Mouse (Mus musculus) monocyte, adult 5-6 weeks (primary cell): ENCODE results near the gene Jmjd6. TPM values are rescaled to one million over a fixed set of nuclear protein-coding genes. Genes with fewer than 3 reads are reported as not detected.
A peak's percentile ranks its signal among the peaks of the same experiment; 100 is the strongest.
"Not testable (repeated sequence)": the region's sequence is repeated elsewhere in the genome, so short reads cannot be mapped to it uniquely, and the experiment has no call there.

Source experiments
- ATAC-seq: fragments of 153-309, 156-312 bp; replicated peaks from 2 replicates; pipeline ENCODE4 v1.8.0; 2017; ENCODE audit warnings: mild to moderate bottlenecking; ENCODE audit not compliant: low TSS enrichment, insufficient number of reproducible peaks, severe bottlenecking, poor library complexity, low FRiP score
- total RNA-seq: library from RNA; stranded (forward); fragments of 200-1000, 200-491, 200-594 nt; gene quantifications from 3 replicates; pipeline ENCODE4 v1.2.3, GENCODE M21; 2017

The Jmjd6 gene
- total RNA-seq, 1 experiment from 2014 or later, result 81.6 TPM

DNA sequence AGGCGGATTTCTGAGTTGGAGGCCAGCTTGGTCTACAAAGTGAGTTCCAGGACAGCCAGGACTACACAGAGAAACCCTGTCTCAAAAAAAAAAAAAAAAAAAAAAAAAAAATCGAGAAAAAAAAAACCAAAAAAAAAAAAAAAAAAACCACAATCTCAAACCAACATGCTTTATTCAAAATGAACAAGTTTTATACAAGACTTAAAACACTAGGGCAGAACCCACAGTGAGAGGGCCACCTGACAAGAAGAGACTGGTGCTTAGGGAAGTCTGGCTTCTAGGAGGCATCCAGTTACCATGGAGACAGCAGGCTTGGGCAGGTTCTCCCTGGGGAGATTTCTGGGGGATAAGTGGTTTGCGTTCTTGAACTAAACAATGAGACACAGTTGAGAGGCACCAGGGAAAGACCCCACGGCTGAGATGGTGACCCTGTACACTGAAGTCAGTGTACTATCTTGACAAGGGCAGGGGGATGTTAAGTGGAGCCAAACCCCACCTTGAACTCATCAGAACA lies 11.0 kb downstream of the Jmjd6 start:
- ATAC-seq, result no peak

DNA sequence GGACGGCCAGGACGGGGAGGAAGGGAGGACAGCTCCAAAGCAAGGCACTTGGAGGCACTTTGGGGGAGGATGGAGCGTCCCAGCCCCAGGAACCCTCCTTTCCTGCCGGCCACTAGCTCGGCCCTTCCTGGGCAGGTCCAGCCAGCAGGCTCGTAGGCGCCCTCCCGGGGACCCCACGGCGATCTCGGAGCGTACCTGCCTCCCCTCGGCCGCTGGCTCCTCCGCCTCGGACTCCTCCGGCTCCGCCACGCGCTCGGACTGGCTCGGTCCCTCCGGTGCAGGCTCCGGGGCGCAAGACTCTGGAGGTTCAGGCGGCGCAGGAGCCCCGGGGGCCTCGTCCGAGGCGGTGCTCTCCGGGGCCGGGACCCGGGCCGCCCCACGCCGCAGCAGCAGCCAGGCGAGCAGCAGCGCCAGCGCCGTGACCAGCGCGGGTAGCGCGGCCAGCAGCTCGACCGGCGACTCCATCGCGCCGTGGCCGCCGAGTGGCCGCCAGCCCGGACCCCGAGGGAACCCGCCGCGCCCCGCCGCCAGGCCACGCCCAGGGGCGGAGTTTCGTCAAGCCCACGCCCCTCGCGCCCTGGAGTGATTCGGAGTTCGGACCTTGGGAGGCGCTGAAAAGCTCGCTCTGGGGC lies 15.6 kb downstream of the Jmjd6 start, which contains the start of gene Mxra7:
Gene Mxra7 (minus strand): TSS at position 513 of the 632 bp plus-strand sequence.
- 0 out of 2 replicates have a peak, but pooled peaks have one; percentile 41 for ATAC-seq

DNA sequence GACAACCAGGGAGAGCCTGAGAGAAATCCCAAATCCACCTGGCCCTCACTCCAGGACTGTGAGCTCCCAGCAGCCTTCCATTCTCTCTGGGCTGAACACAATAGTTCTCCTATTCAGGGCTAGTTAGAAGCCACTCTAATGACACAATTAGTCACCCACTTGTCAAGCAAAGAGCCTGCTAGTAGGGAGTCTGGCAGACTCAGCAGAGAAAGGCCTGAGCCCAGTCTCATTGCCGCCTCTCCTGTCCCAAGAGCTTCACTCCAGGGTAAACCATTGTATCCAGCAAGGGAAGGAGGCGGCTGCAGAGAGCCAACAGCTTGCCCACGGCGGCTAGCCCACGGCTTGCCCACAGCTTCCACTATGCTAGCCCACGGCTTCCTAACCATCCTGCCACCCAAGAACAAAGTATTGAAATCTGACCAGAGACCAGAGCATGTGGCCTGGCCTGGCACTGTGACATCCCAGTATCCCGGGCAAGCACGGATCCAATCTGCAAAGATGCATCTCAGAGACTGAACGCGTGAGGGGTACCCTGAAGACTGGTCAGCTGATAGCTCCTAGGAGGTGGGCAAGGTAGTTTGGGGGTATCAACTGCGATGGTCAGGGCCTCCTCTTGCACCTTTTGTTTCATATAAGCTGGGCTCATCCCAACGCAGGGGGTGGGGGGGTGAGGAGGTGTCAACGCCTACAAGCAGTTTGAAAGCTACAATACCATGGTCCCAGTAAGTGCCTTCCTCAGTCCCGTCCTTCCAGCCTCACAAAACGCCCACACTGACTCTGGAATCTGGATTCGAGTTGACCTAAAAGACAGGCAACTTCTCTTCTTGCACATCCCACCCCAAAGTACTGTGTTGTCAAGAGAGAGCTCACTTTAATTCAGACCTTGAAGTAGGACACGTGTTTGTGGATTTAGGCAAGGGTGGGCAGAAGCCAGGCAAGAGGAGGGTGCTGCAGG lies 16.4 kb downstream of the Jmjd6 start:
- ATAC-seq, result no peak

DNA sequence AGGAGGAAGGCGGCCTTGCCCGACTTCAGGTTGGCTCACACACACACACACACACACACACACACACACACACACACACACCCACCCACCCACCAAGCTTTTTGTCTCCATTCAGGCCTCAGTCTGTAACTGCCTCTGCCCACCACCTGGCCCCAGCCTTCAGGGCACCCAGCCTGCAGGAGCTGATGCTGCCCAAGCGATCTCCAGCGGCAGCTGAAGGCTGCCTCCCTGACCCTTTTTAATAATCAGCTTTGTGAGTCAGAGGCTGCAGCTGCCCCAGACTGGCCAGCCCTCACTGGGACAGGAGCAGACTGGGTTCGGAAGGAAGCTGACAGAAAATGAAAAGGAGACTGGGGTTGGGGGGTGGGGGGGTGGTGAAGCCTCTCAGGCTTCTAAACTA lies 18.0 kb downstream of the Jmjd6 start:
- no peak for ATAC-seq

DNA sequence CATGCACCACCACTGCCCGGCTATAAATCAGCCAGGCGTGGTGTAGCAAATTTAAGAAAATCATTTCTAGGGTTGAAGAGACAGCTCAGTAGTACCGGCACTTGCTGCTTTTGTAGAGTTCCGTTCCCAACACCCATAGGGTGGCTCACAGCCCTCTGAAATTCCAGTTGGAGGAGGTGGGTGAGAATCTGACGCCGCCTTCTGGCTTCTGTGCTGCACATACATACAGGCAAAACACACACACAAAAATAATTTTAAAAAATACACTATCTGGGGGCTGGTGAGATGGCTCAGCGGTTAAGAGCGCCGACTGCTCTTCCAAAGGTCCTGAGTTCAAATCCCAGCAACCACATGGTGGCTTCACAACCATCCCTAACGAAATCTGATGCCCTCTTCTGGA lies 19.4 kb downstream of the Jmjd6 start:
- ATAC-seq, result not testable (repeated sequence)

DNA sequence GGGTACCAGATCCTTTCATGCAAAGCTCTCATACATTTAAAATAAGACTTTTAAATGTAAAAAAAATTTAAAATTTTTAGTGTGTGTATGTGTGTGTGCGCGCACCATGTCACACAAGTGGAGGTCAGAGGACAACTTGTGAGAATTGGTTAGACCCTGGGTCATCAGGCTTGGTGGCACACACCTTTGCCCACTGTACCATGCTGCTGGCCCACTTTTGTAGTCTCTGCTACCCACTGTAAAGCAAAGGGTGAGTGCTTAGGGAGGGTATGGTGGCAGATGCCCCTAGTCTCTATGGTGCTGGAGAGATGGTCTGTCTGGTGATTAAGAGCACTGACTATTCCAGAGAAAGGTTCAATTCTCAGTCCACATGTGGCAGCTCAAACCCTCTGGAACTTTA lies 20.0 kb downstream of the Jmjd6 start:
- ATAC-seq, result no peak

DNA sequence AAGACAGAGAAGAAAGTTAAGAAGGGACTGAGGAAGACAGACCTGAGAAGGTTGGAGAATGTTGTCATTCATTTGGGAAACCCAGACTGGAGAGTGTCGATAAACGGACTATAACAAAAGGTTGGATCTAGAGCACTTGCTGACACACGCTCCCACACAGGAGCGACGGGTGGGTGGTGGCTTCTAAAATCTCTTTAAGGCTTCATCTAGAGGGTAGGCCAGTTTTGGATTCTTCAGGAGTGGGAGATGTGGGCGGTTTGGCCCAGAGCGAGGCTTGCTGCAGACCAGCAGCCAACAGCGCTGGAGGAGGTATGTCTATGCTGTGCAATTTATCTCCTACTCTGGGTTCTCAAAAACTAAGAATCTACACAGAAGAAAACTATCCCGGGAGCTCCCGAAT lies 20.6 kb downstream of the Jmjd6 start:
- ATAC-seq, result no peak

DNA sequence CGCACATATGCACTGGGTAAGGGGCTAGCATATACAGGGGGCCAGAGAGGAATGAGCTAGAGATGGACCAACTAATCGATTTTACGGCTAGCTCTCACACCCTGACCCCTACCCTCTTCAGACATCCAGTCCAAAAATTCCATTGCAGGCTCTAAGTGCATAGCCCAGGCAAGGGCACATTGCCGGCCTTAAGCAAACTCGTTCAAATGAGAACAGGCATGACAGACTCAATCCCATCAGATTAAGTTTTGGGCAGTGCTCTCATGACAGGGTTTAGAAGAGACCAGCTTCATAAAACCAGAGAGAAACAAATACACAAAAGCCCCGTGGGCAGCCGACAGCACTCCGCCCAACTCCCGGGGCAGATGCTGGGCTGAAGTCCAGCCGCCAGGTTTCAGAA lies 21.0 kb downstream of the Jmjd6 start:
- no peak for ATAC-seq

DNA sequence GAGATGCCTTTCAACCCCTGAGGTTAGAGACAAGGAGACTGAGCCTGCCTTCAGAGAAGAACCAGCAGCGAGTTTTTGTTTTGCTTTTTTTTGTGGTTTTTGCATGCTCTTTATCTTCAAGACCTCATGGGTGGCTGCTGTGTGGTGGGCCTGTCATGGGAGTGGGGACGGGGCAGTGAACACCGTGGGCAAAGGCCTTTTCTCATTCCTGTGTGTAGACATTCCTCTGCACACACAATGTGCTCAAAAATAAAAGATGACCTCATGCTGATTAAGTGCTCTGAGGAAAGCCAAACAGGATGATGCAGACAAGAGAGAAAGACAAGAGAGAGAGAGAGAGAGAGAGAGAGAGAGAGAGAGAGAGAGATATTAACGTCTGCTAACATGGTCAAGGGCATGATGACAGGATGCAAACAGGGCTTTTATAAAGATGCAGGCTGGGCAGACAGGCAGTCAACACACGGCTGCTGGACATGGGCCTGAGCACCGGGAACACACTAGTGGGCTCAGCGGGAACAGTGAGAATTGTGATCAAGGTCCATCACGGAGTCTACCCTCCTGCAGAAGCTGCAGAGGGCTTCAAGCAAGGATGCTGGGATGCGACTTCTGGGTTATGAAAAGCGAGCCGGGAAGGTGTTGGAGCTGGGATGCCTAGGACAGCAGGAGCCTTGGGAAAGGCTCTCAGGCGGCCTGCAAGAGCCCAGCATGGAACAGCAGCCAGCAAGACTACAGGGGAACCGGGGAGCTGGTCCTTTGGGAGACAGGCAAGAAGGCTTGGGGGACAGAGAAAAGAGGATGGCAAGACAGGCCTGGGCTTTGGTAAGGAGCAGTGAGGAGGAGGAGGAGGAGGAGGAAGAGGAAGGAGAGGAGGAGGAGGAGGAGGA lies 21.9 kb downstream of the Jmjd6 start:
- no peak for ATAC-seq

DNA sequence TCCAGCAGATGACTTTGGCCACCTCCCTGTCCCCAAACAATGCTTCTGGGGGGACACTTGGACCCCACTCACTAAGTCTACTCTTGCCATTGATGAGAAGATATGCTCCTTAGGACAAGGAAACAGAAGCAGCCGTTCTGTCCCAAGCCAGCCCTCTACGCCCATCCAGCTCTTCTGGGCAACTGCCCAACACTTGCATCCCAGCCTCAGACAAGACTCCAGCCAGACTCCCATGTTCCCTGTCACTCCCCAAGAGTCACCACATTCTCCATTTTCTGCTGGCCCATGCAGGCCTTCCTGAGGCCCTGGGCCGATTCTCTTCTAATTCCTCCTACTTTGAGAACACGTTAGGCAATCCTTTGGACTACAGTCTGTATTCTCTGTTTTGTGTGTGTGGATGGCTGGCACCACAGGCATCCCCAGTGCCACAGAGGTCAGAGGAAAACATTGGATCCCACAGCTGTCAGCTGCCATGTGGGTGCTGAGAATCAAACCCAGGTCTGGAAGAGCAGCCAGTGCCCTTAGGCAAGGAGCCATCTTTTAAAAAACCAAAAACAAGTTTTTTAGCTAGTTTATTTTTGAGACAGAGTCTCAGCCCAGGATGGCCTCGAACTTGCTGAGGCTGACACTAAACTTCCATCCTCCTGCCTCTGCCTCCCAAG lies 23.2 kb downstream of the Jmjd6 start:
- no peak for ATAC-seq

DNA sequence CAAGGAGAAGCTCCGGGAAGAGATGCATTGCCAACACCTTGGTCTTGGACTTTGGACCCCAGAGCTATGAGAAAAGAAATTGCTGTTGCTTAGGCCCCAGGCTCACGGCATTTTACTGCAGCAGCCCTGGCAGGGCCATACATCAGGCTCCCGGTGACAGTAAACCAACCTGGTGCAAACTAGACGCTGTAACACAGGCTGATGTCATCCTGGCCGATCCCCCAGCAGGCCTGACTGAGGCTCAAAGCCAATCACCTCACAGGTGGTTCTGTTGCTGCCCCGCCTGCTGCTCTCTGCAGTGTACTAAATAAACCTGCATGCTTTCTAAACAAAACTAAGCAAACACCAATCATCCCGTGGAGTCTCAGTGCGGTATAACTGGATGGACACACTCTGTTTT lies 24.5 kb downstream of the Jmjd6 start:
- ATAC-seq, result no peak

DNA sequence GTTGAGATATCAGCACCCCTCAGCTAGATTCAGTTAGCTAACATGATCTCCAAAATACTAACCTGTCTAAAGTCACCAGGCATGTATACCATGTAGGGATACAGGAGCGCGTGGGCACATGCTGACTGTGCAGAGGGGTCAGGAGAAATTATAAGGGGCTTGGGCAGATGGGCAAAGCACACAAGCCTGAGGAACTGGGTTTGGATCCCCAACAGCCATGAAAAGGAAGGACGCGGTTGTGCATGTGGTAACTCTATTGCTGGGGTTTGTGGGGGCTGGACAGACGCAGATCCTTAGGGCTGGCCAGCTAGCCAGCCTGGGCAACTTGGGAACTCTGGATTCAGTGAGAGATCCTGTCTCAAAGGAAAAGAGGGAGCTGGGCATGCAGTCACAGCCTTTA lies 25.7 kb downstream of the Jmjd6 start:
- no peak for ATAC-seq

DNA sequence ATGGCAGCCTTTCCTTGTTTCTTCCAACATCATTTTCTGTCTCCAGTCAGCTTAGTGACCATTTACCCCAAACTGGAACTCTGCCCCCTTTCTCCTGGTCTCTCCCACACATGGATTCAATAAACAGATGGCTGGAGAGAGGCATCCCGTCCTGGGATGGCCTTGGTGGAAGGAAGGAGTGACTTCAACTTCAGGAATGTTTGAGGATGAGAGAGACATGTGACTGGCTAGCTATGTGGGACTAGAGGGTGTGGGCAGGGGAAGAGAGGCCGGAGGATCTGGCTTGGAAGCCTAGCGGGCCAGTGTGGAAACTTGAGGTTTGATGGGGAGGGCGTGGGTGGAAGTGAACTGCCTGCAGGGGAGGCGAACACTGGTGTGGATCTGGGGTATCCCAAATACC lies 26.5 kb downstream of the Jmjd6 start:
- no peak for ATAC-seq

DNA sequence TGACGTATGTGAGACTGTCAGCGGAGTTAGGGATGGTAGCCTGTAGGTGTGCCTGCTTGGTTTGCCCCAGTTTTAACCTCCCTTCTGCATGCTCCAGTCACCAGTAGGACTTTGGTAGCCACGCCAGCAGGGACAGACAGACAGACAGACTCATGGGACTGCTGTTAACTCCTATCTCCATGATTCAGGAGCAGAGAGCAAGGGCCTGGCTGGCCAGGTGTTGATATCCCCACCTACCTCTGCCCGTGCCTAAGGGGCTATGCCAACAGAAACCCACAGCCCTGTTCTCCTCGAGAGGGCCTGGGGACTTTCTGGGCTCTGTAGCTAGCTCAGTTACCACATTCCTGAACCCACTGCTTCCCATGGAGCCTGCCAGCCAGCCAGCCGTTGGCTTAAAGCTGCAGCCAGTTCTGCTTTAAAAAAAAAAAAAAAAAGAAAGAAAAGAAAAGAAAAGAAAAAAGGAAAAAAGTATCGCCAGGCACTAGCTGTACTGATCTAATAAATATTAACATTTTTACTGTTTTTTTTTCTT lies 28.3 kb downstream of the Jmjd6 start:
- ATAC-seq, result no peak

DNA sequence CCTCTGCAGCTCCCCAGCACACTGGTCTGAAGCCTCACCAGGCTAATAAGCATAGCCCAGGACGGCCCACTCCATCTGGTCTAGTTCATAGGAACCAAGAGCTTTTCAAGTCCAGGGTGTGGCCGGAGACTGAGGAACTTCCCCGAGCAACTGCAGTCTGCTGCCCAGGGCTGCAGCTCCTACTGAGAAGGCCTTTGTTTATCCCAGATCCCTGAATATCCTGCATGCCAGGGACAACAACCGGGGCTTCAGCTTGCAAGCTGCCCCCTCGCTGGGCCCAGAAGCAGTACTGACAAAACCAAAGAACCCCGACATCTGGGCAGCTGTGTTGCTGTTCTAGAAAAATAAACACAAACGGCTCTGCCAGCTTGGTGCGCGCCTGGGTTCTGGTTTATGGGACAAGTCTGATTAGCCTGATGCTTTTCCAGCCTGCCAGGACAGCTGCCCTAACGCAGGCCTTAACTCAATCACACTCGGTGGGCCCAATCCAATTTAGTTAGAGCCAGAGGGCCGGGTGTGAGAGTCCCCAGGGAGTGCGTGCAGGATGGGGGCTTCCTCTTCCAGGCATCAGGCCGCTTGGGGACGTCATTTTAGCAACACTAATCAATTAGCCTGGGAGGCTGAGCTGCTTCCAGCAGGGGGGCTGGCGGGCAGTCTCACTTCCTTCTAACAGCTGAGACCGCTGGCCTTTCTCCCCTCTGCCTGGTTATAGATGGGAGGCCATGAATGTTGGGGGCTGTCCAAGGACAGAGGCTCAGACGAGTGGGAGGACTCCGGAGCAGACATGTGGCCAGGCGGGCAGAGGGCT lies 29.0 kb downstream of the Jmjd6 start:
- ATAC-seq, result no peak

DNA sequence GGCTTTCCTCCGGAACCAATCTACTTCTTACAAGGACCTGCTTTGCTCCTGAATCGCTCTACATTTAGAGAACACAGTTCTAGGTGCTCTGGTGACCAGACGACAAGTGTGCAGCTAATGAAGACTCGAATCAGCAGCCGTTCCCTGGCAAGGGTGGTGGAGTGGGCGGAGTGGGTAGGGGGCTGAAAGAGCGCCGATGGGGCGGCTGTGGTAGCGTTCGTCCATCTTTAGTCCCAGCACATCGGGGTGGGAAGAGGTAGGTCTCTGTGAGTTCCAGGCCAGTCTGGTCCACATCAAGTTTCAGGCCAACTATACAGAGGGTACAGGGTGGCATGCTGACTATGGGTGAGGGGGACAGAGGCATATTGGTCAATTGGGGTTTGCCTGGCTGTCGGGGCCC lies 29.6 kb downstream of the Jmjd6 start:
- ATAC-seq, result no peak

DNA sequence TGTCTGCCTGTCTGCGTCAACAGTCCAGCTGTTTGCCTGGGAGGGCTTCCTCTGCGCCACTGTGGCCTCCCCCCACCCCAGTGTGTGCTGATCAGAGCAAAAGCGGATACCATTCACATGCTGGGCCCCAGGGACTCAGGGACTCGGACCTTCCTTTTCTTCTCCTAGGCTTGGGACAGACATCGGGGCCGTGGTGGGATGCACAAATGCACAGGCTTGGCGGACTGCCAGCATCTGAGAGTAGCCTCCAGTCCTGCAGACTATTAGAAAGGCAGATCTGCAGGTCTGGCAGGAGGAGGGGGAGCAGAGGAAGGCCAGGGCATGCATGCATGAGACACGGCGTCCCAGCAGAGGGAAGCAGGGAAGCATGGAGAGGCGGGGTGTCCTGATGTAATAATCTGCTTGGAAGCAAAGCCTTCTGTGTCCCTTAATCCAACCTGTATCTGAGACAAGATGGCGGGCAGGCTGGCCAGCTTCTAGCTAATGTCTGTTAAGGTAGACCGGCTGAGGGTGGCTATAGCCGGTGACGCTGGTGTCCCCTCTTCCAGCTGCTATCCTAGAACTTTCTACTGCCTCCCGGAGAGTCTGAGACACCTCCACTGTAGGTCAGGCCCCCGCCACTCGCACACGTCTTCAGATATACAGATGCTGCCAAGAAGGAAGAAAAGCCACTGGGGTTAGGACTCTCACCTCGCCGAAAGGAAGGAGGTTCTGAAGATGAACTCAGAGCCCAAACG lies 30.3 kb downstream of the Jmjd6 start:
- no peak for ATAC-seq
